Mouse (Mus musculus): ENCODE data around the gene Fhl3. TPM values are rescaled to one million over a fixed set of nuclear protein-coding genes. Genes with fewer than 3 reads are reported as not detected.

The Fhl3 gene
- polyA plus RNA-seq (2012; rRNA removed) = 3.3 and 3.9 TPM in 2 replicates

DNA sequence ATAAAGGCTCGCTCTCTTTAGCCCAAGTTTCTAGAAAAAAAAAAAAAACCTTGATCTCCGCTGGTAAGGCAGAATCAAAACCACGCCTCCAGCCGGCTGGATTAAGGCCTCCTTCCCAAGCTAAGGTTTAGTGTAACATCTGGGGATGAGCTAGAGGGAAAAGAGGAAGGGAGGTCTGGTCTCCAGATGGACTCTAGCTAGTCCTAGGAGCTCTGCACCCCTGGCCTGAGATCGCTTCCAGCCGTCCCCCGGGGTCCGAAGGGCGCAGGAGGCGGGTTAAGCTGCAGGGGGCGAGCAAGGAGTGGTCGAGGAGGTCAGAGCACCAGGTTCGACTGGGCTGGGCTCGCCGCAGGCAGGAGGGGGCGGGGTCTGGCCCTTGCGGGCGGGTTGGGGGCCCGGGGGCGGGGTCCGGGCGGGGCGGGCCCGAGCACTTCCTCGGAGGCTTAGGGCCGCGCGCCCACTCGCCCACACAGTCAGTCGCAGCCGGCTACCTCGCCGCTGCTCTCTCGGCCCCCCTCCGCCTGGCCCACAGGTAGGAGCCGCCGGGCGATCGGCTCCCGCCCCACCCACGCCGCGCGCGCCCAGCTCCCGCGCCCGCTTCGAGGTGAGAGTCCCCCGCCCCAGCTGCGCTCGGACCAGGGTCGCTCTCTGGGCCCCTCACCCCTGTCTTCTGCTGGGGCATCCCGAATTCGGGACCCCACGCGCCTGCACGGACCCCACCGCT, at the start of gene Fhl3:
Fhl3 (plus strand) TSS at position 454 of the 724 bp plus-strand sequence.
- 1% methylated on average over 48 of the region's 59 CpGs for WGBS
- no peak for DNase-seq (ENCODE audit: low read depth, low spot score)

DNA sequence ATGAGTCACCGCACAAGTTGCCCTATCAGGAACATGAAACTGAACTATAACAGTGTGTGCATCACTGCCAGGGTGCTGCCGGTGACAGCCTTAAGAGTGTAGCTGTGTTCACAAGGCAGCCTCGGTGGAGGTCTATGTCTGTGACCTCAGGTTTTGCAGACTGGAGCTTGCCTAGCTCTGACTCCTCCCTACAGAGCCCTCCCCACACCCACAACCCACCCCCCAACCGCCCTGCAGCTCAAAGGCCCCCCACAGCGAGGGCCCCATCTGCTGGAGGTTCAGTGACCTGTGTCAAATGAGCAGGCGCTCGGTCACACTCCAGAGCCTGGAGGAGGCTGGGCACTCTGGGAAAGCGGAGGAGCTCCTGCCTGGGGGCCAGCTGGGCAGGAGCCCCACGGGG, 47.6 kb upstream of the Fhl3 start:
- no peak for DNase-seq (ENCODE audit: low read depth, low spot score)
- 8% methylated on average over 9 of the region's 9 CpGs for WGBS

DNA sequence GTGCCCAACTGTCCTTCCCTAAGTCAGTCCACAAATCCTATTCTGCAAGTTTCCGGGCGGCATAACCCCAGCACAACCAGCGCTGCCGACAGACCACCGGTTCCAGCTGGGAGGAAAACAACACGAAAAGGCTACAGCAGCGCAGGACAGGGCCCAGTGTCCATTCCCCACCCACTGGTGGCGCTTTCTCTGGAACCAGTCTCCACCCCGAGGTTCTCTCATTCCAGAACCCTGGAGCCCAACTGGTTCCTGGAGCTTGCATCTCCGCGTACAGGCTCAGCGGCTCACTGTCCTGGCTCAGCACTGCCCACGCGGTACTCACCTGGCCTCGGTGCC, 44.0 kb upstream of the Fhl3 start, which contains the start of gene Pou3f1:
Pou3f1 (plus strand) TSS at position 290 of the 336 bp plus-strand sequence.
- DNase-seq (ENCODE audit: low read depth, low spot score) = no peak
- WGBS = 2% methylated on average over 15 of the region's 15 CpGs

DNA sequence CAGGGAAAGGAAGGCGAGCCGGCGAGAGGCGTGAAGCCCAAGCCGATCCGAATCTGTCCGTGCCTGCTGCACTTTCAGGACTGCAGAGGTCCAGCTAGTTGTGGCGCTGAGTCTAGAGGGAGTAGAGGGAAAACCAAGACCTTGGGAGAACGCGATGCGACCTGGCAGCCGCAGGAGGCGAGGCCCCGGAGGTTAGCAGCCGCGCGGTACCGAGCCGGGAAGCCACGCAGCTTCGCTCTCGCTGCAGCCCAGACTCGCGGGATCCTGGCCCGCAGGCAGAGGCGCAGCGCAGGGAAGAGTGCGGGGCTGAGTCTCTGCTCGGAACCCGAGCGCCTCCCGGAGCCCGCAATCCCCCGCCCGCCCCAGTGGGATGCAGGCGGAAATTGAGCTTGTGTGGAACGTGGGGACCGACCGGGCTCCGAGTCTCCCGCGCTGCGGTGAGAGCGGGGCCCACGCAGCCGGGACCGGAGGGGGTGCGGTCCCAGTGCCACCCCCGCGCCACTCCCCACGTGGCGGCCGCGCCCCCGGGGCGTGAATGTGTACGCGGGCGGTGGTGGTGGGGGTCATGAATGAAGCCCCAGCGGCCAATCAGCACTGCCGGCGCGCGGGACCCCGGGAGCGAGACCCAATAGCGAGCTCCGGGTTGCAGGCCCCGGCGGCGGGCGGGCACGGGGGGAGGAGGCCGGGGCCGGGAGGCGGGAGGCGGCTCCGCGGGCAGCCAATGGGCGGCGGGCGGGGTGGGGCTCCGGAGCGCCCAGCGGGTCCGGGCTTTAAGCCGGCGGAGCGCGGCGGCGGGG, 43.4 kb upstream of the Fhl3 start:
- under 1% methylated on average over 88 of the region's 92 CpGs for WGBS
- DNase-seq (ENCODE audit: low read depth, low spot score) = no peak

DNA sequence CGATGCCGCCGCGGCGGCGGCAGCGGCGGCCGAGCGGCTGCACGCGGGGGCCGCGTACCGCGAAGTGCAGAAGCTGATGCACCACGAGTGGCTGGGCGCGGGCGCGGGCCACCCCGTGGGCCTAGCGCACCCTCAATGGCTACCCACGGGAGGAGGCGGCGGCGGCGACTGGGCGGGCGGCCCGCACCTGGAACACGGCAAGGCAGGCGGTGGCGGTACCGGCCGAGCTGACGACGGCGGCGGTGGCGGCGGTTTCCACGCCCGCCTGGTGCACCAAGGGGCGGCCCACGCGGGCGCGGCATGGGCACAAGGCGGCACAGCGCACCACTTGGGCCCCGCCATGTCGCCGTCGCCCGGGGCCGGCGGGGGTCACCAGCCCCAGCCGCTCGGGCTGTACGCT, 42.7 kb upstream of the Fhl3 start:
- 1% methylated on average over 61 of the region's 61 CpGs for WGBS
- DNase-seq (ENCODE audit: low read depth, low spot score) = no peak

DNA sequence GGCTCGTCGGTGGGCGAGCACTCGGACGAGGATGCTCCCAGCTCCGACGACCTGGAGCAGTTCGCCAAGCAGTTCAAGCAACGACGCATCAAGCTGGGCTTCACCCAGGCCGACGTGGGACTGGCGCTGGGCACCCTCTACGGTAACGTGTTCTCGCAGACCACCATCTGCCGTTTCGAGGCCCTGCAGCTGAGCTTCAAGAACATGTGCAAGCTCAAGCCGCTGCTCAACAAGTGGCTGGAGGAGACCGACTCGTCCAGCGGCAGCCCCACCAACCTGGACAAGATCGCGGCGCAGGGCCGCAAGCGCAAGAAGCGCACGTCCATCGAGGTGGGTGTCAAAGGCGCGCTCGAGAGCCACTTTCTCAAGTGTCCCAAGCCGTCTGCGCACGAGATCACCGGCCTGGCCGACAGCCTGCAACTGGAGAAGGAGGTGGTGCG, 42.1 kb upstream of the Fhl3 start:
- 3% methylated on average over 39 of the region's 39 CpGs for WGBS
- DNase-seq (ENCODE audit: low read depth, low spot score) = no peak

DNA sequence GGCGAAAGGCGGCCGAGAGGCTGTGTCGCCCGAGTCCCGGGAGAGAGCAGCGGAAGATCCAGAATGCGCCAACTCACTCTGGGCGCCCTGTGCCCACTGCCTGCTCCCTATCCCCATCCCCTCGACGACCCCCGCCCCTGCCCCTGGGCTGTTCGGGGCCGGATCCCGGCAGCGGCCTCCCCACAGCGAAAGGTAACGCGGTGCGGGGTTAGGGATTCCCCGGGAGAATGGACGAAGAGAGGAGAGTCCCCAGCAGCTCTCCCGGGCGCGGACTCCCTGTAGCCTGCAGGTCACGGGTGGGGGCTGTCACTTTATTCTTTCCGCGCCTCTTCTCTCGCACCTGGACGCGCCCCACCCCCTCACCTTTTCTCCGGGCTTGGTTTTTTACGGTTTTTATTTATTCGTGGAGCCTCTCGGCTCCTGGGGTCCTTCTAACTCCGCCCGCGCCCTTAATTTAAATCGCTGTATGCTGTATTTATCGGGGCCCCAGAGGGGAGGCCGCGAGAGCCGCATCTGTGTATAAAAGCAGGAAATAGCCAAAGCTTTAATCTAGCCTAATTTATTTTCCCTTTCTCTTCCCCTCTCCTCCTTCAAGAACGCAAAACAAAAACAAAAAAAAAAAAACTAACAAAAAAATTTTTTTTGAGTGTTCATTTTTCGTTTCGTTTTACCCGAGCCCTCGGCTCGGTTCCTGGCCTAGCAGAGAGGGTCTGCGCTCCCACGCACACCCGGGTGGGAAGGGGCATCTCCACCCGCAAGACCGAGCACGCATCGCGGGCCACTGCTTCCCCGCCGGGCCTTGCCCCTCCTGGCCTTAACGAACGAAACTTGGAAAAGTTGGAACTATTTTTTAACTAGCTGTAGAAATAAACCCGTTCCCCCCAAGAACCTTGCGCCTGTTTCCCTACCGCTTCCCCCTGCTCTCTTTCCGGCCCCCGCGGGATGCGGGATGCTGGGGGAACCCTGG, 41.0 kb upstream of the Fhl3 start:
- DNase-seq (ENCODE audit: low read depth, low spot score) = no peak
- 5% methylated on average over 68 of the region's 68 CpGs for WGBS

DNA sequence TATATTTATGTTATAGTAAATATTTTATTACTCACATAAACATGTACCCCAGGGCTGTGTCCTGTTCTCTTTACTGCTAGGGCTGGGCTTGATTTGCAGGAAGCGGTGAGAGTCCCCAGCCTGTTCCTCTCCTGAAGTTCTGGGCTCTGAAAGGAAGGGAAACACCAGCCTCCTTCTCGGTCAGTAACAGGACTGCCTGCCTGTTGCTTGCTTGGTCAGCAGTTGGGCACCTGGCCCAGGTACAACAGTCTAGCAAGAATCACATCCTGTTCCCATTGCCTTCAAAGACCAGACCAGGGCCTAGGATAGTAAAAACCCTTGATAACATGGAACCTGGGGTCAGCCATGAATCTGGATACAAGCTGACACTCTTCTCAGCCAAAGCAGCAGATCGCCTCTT, 39.9 kb upstream of the Fhl3 start:
- WGBS = 47% methylated on average over 3 of the region's 3 CpGs

DNA sequence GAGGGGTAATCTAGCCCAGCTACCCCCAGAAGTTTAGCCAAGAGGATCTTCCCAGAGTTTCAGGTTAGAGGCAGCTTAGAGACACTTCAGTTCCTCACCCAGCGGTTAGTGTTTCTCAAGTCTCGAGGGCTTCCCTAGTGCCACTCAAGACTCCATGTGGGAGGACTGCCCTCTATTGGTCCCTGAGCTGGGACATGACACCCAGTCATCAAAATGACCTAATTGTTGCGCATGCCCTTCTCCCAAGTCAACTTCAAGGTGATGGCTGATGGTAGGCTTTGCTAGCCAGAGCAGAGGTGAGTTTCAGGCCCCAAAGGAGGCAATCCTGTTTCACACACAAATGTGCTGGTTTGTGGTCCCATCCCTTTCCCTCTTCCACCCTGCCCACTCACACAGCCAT, 37.5 kb upstream of the Fhl3 start:
- WGBS = 34% methylated on average over 3 of the region's 3 CpGs
- DNase-seq (ENCODE audit: low read depth, low spot score) = no peak

More for the DNA sequence above, 39.9 kb upstream of the Fhl3 start:
- no peak for DNase-seq (ENCODE audit: low read depth, low spot score)

DNA sequence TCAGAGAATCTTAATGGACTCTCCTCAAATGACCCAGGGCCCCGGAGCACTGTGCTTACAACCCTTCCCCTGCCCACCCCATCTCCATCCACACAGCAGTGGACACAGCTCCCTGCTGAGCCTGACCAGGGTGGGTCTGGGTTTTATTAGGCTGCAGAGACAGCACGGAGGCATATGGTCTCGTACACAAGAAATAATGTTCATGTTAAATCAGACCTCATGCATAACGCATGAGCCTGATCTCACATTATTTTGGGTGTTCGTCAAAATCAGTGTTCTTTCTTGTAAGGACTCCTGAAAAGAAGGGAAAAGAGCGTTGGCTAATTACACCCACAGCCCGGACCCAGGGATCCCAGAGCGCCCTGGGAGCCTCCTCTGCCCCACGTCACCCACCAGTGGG, 36.3 kb upstream of the Fhl3 start:
- DNase-seq (ENCODE audit: low read depth, low spot score) = no peak
- WGBS = 69% methylated on average over 9 of the region's 9 CpGs

DNA sequence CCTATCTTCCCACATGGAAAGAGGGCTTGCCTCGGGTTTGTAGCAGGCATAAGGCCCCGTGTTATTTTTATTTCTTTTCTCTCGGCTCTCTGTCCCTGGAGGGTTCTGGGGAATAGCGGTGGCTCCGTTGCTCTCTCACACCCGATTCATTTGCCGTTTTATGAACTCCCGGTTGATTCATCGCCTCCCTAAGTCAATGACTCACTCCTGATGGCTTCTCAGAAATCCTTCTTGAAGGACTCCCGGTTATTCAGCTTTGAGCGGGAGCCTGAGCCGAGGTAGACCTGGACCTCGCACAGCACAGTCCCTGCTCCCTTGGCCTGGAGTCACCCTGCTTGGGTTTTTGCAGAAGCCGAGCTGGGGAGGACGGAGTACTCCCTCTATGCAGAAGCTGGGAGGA, 35.9 kb upstream of the Fhl3 start:
- 57% methylated on average over 15 of the region's 15 CpGs for WGBS

DNA sequence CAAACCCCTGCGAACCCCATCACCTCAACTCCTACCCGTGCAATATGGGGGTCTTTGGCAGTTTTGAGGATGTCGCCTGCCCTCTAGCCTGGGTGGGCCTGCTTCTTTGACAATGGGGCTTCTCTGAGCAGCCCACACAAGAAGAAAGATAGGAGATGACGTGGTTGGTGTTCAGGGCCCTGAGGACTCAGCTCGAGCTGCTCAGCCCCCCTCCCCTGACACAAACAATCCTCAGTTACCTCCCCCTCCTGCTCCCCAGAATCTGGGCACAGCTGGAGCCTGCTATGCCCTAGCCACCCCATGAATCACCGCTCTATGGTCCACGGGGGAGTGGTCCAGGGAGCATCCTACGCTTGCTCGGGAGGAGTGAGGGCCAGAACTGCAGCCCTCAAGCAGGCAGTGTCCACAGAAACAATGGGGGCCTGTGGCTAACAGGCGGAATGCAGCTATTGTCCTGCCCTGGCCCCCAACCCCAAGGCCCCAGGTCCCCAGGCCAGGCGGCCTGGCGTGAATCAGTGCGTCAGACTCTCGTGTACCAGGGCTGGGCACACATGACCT, 32.9 kb upstream of the Fhl3 start:
- no peak for DNase-seq (ENCODE audit: low read depth, low spot score)
- 37% methylated on average over 14 of the region's 14 CpGs for WGBS

More for the DNA sequence above, 35.9 kb upstream of the Fhl3 start:
- no peak for DNase-seq (ENCODE audit: low read depth, low spot score)

DNA sequence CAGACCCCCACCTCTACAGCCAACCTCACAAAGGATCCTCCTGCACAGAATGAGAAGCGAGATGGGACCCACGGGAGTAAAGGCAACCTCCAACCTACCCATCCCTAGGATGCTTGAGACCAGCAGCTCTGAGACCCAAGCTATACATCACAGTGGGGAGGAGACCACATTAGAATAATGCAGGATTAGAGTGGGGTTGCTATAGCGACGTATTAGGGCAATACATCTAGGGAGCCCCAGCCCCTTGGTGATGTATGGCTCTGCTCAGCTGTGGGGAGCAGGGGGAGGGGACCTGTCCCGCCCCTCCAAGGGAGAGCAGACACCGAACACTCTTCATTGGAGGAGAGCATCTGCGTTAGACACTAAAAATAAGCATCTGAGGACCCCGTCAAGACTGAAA, 32.4 kb upstream of the Fhl3 start:
- no peak for DNase-seq (ENCODE audit: low read depth, low spot score)
- 17% methylated on average over 8 of the region's 8 CpGs for WGBS

DNA sequence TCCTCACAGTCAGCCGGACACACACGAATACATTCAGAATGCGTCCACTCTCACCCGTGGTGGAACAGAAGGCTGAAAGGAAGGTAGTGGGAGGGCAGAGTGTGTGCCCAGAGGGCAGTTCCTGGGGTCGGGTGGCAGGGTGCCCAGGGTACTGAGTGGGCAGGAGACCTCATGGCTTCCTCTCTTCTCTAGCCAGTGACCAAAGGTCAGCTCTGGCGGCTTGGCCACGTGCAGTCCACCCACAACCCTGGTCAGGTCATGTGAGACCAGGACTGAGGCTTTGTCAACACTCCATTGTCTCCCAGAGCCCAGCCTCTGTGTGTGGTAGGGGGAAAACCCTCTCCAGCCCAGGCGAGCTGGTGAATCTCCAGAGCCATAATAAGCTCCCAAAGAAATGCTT, 30.3 kb upstream of the Fhl3 start:
- WGBS = 52% methylated on average over 8 of the region's 8 CpGs
- DNase-seq (ENCODE audit: low read depth, low spot score) = no peak

DNA sequence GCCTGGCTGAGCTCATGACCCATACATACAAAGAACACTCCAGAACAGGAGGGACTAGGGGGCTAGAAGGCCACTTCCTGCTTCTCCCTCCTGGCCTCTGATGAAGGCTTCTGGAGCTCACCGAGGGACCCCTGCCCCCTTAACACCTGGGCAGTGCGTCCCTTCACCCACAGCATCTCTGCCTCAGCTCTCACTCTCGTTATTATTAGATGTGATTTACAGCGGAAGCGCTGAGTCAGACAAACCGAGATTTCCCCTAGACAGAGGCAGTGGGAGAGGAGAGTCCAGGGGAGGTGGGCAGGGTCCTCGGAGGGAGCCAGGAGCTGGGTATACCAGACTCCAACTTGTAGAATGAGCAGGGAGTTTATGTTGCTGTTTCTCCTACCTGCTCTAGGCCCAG, 28.9 kb upstream of the Fhl3 start:
- WGBS = 23% methylated on average over 7 of the region's 7 CpGs
- DNase-seq (ENCODE audit: low read depth, low spot score) = no peak

DNA sequence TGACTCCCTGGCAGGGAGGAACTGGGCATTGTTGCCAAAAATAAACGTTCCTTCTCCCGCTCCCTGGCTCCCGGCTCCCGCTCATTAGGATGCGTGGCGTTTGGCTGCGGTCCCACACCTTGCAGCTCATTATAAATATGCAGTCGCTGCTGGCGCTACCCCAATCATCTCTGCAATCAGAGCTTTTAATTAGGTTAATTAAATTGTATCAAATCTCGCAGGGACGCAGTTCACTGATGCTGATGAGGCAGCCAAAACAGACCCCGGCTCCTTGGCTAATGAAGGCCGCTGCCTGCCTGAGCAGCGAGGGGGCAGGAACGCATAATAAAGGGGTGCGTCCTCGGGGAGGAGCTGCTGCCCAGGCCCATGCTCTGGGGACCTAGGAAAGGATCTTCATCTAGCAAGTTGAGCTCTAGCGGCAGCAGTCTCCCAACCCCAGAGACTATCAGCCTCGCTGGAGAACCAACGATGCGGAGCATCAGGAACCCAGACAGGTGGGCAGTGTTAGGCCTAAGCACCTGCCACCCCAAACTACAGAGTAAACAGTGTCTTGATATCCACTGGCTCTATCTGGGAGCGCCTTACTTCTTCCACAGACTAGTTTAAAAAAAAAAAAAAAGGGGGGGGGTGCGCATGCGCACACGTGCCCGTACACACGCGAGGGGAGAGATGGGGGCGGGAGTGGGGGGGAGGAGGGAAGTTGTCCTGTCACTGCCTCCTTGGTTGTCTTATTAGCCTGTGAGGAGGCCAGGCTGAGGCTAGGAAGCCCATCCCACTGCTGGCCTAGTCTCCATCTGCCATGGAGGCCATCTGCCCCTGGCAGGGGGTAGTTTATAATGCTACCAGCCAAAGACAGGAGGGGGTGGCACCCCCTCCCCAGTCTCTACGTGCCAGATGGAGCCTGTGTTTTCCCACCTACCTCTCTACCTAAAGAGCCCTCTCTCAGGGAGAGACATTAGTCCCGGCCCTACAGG, 27.9 kb upstream of the Fhl3 start:
- no peak for DNase-seq (ENCODE audit: low read depth, low spot score)
- WGBS = 7% methylated on average over 31 of the region's 31 CpGs

DNA sequence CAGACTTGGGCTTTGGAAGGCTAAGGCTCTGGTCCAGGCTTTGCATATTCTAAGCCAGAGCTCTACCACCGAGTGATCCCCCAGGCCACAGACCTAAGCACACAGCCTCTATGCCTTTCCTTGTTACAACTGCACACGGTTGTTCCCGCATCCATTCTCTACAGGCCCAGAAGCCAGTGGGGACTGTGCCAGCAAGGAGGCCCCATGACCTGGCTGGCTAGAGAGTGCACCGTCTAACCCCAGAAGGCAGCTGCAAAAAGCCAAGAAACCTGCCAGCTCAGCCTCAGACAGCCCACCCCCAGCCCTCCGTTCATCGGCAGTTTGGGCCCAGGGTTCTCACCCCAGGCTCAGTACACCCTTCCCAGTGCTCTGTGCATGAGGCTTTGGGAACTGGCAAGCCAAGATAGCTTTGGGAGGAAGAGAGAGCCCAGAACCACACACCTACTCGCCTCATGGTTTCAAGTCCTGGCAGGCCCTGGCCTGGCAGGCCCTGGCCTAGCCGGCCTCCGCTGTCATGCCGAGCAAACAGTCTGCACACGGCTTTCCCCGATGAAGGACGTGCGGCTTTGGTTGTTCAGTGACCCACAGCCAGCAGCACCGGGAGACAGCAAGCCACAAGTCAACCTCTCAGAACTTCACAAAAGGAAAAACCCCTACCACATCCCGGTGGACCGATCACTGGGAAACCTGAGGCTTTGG, 26.0 kb upstream of the Fhl3 start:
- no peak for DNase-seq (ENCODE audit: low read depth, low spot score)
- 78% methylated on average over 17 of the region's 17 CpGs for WGBS

DNA sequence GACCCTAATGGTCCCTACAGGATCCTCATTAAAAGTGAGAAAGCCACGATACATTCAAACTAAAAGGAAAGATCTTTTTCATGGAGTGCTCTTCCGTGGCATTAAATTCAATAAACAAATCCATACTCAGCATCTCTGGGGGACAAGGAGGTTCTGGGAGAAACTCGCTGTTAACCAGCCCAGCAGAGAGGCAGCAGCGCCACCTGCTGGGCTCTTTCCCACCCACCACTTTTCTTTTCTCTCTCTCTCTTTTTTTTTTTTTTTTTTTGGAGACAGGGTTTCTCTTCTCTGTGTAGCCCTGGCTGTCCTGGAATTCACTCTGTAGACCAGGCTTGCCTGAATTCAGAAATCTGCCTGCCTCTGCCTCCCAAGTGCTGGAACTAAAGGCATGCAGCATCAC, 25.5 kb upstream of the Fhl3 start:
- 5% methylated on average over 4 of the region's 4 CpGs for WGBS
- DNase-seq (ENCODE audit: low read depth, low spot score) = no peak

Data from large intestine, adult 2 months (tissue).